Mouse (Mus musculus) liver, adult 2 months (tissue): ENCODE measurements around the gene Pex6. TPM values are rescaled to one million over a fixed set of nuclear protein-coding genes. Genes with fewer than 3 reads are reported as not detected.

Source experiments
- DNase-seq: peaks from one replicate; pipeline ENCODE4 v3.0.0-alpha.2; 2011; ENCODE audit warnings: low read depth, low spot score; ENCODE audit errors: extremely low read depth
- H3K27ac ChIP-seq: fragments of 200-500 bp; replicated peaks from 2 replicates; pipeline ENCODE4 v1.5.1; 2012; ENCODE audit warnings: low read depth, mild to moderate bottlenecking, control low read depth, inconsistent platforms, low read length; ENCODE audit not compliant: insufficient read depth
- H3K27me3 ChIP-seq: fragments of 200-500 bp; 2 replicates; pipeline ENCODE4 v1.6.1; 2012; ENCODE audit warnings: mild to moderate bottlenecking, moderate library complexity, low read length, inconsistent platforms; ENCODE audit not compliant: control insufficient read depth, insufficient read depth
- H3K36me3 ChIP-seq: fragments of 200-500 bp; 2 replicates; pipeline ENCODE4 v1.6.1; 2012; ENCODE audit warnings: low read length, inconsistent platforms; ENCODE audit not compliant: control insufficient read depth, insufficient read depth
- H3K4me1 ChIP-seq: fragments of 200-500 bp; 2 replicates; pipeline ENCODE4 v1.6.1; 2011; ENCODE audit warnings: low read length; ENCODE audit not compliant: control insufficient read depth, insufficient read depth
- H3K4me3 ChIP-seq: fragments of 200-500 bp; 2 replicates; pipeline ENCODE4 v1.5.1; 2011; ENCODE audit warnings: low read depth, mild to moderate bottlenecking, control low read depth, low read length, moderate library complexity; ENCODE audit not compliant: insufficient read depth
- H3K79me2 ChIP-seq: fragments of 200-500 bp; 2 replicates; pipeline ENCODE4 v1.6.1; 2012; ENCODE audit warnings: inconsistent platforms, mild to moderate bottlenecking, low read length, moderate library complexity; ENCODE audit not compliant: control insufficient read depth, insufficient read depth
- H3K9ac ChIP-seq: fragments of 200-500 bp; 2 replicates; pipeline ENCODE4 v1.6.1; 2012; ENCODE audit warnings: low read depth, mild to moderate bottlenecking, control low read depth, inconsistent platforms, low read length
- CTCF ChIP-seq: fragments of 200-500 bp; IDR thresholded peaks from 2 replicates; pipeline ENCODE4 v1.5.1; 2011; ENCODE audit warnings: low read depth, low read length, control low read depth
- POLR2A ChIP-seq: fragments of 200-500 bp; IDR thresholded peaks from 2 replicates; pipeline ENCODE4 v1.6.1; 2011; ENCODE audit warnings: low read length, control low read depth; ENCODE audit not compliant: insufficient read depth; ENCODE audit errors: extremely low read depth
- WGBS: fragments of 180-500 bp; shearing (Covaris S2); methylation state at CpG from one replicate; pipeline ENCODE4 v1.1.7; 2018; 5-methylcytosine and 5-hydroxymethylcytosine counted together
- polyA plus RNA-seq: library from polyadenylated mRNA; depleted of rRNA; stranded (reverse); fragments of >200 nt; gene quantifications from 2 replicates; pipeline ENCODE4 v1.2.3, GENCODE M21; 2012
- total RNA-seq: library from RNA; depleted of rRNA; stranded (reverse); fragments of >200 nt; gene quantifications from 2 replicates; pipeline ENCODE4 v1.2.3, GENCODE M21; 2014

Gene Pex6
- total and polyA plus RNA-seq, 2 experiments: 39.5 to 104 TPM

GRCm38 (mm10) chr17:46681466-46682118 lies 29.7 kb upstream of the Pex6 start:
- H3K27me3 ChIP-seq: no peaks in the 10 kb centered on the region
- WGBS: 33% methylated on average over 12 of the region's 12 CpGs
- peaks cover 11% of the 10 kb centered on the region for H3K4me1 ChIP-seq
- H3K27ac ChIP-seq: no peak overlapping the region
- peaks cover 7% of the 10 kb centered on the region; the same call in 1 of the 2 replicates for H3K79me2 ChIP-seq
- DNase-seq: no peak
- TF ChIP-seq CTCF (no peak), POLR2A (no peak)
- peak overlapping the region; percentile 73 for H3K9ac ChIP-seq
- H3K4me3 ChIP-seq: peak overlapping the region; percentile 70
- H3K36me3 ChIP-seq: peaks cover 3% of the 10 kb centered on the region

DNA sequence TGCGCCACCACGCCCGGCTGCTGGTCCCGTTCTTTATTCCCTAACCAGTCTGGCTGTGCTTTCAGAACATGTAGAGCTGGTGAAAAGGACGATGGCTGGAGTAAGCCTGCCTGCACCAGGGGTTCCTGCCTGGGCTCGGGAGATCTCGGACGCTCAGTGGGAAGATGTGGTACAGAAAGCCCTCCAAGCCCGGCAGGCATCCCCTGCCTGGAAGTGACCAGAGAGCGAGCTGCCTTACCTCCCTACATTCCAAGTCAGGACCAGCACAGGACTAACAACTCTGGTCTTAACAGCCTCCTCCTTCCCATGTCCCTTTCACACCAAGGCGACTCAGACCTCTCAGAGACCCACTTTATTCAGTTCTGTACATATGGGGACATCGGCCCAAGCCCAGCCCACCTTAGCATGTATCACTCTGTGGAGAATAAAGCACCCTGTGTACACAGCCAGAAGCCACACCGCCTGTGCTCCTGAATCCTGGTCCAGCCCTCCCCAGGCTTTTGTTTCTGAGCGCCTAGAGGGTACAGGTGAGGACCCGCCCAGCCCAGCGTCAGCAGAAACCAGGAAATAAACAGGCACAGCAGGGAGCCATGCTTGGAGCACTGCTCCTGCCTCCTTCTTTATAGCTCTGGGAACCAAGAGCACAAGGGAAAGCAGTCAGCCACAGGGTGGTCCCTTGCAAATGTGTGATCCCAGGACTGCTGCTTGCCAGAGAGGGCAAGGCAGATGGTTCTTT lies 28.4 kb upstream of the Pex6 start:
- no peak for DNase-seq

DNA sequence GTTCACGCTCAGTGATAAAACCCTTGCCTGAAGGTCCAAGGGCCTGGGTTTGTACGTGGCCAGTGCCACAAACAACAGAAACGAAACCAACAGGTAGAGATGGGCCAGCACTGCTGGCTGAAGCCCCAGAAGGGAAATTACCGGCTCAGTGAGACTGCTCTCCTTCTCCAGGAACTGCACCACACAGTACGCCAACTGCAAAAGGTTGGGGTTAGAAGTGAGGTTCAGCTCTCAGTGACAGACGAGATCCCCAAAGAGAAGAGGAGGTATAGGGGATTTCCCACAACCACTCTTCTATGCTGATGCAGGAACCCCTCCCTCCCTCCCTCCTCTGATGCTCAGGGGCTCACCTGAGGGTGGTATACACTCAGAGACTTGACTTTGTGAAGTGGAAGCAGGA lies 25.4 kb upstream of the Pex6 start:
- peaks cover 5% of the 10 kb centered on the region for H3K4me1 ChIP-seq
- H3K79me2 ChIP-seq: no peaks in the 10 kb centered on the region
- no peak for DNase-seq
- no peak overlapping the region for H3K4me3 ChIP-seq
- no peaks in the 10 kb centered on the region for H3K27me3 ChIP-seq
- H3K9ac ChIP-seq: no peak overlapping the region
- no peak for TF ChIP-seq POLR2A
- no peak for TF ChIP-seq CTCF
- H3K36me3 ChIP-seq: no peaks in the 10 kb centered on the region
- WGBS: 90% methylated on average over 6 of the region's 6 CpGs
- no peak overlapping the region for H3K27ac ChIP-seq

More for the DNA sequence above, 28.4 kb upstream of the Pex6 start:
- H3K4me1 ChIP-seq: peaks cover 11% of the 10 kb centered on the region
- peaks cover 7% of the 10 kb centered on the region; the same call in 1 of the 2 replicates for H3K79me2 ChIP-seq
- WGBS: 96% methylated on average over 16 of the region's 16 CpGs
- no peaks in the 10 kb centered on the region for H3K27me3 ChIP-seq
- no peak overlapping the region for H3K9ac ChIP-seq
- TF ChIP-seq POLR2A (no peak), CTCF (no peak)
- H3K36me3 ChIP-seq: no peaks in the 10 kb centered on the region
- no peak overlapping the region for H3K4me3 ChIP-seq
- H3K27ac ChIP-seq: no peak overlapping the region

- H3K79me2 ChIP-seq: peaks cover 3% of the 10 kb centered on the region; the same call in 1 of the 2 replicates
- H3K27ac ChIP-seq: no peak overlapping the region
- DNase-seq: no peak
- H3K4me1 ChIP-seq: no peaks in the 10 kb centered on the region
- H3K27me3 ChIP-seq: no peaks in the 10 kb centered on the region
- H3K9ac ChIP-seq: no peak overlapping the region
- no peak overlapping the region for H3K4me3 ChIP-seq
- WGBS: 95% methylated on average over 12 of the region's 12 CpGs
- no peaks in the 10 kb centered on the region for H3K36me3 ChIP-seq
- TF ChIP-seq CTCF (no peak), POLR2A (no peak)
Measured at GRCm38 (mm10) chr17:46690665-46691064, 20.6 kb upstream of the Pex6 start.

- WGBS: 96% methylated on average over 2 of the region's 2 CpGs
- H3K79me2 ChIP-seq: peaks cover 3% of the 10 kb centered on the region; the same call in 1 of the 2 replicates
- TF ChIP-seq POLR2A (no peak), CTCF (no peak)
- H3K27ac ChIP-seq: no peak overlapping the region
- no peak overlapping the region for H3K9ac ChIP-seq
- no peaks in the 10 kb centered on the region for H3K36me3 ChIP-seq
- H3K27me3 ChIP-seq: no peaks in the 10 kb centered on the region
- H3K4me1 ChIP-seq: no peaks in the 10 kb centered on the region
- no peak for DNase-seq
- H3K4me3 ChIP-seq: no peak overlapping the region
Measured at GRCm38 (mm10) chr17:46691390-46691789, 19.9 kb upstream of the Pex6 start.
